Mouse (Mus musculus) mammary gland, adult 2 months (tissue): ENCODE results near the gene Polr2j. TPM values are rescaled to one million over a fixed set of nuclear protein-coding genes. Genes with fewer than 3 reads are reported as not detected.

Source experiments
- polyA plus RNA-seq: library from polyadenylated mRNA; depleted of rRNA; stranded (reverse); fragments of >200 nt; gene quantifications from 2 replicates; pipeline ENCODE4 v1.2.3, GENCODE M21; 2012; ENCODE audit warnings: low replicate concordance; rRNA removed

Polr2j gene
- polyA plus RNA-seq = 32.0 and 57.2 TPM in 2 replicates

GRCm38 (mm10) chr5:136115891-136116783 is at the start of gene Polr2j:
Gene Polr2j, plus strand, starts transcription at chr5:136116631.

DNA sequence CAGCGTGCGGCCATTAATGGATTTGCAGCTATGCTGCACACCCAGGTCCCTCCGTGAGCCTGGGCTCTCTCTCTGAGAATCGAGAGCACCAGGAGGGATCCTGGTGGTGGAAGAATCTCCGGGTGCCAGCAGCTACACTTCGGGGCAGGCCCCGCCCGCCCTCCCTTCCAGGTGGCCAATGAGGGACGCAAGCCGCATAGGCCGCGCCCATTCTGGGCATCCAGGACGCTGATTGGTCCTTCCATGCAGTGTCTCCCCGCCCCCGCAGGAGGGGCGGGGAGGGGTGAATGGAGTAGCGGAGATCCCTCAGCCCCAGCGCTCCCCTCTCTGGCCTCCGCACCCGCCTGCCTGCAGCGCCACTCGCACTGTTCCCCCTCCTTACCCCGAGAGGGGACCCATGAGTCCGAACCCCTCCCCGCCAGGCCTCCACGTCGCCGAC is 32.7 kb upstream of the Polr2j start, which contains the start of gene Rasa4:
Rasa4 (plus strand) TSS at position 248 of the 439 bp plus-strand sequence.

GRCm38 (mm10) chr5:136135571-136136291 is 19.3 kb downstream of the Polr2j start, which contains the start of the genes Lrwd1 and Alkbh4:
Gene Lrwd1, minus strand, starts transcription at chr5:136136074.
Gene Alkbh4, plus strand, starts transcription at chr5:136136146.

GRCm38 (mm10) chr5:136170512-136171362 is 54.3 kb downstream of the Polr2j start, which contains the start of gene Orai2:
Gene Orai2, minus strand, starts transcription at chr5:136170713.

Other genes starting within 250 kb of the Polr2j start
- gene Hspb1, start 228.7 kb upstream of the Polr2j start, polyA plus RNA-seq = 278 and 369 TPM in 2 replicates
- 172 and 216 TPM in 2 replicates for gene Ywhag, start 182.0 kb upstream of the Polr2j start, polyA plus RNA-seq
- gene Ssc4d, start 142.1 kb upstream of the Polr2j start, polyA plus RNA-seq = 8.7 and 11.4 TPM in 2 replicates
- not detected in 2 replicates for gene Zp3, start 136.5 kb upstream of the Polr2j start, polyA plus RNA-seq
- gene Dtx2, start 121.8 kb upstream of the Polr2j start, polyA plus RNA-seq = 42.7 and 70.4 TPM in 2 replicates
- gene Upk3b, start 78.1 kb upstream of the Polr2j start, polyA plus RNA-seq = 0.10 TPM in 1 of 2 replicates, not detected in the other
- gene Upk3bl, start 62.1 kb upstream of the Polr2j start, polyA plus RNA-seq = not detected in 2 replicates
- gene Rasa4, start 32.7 kb upstream of the Polr2j start, polyA plus RNA-seq = 33.3 and 41.5 TPM in 2 replicates
- gene Lrwd1, start 19.4 kb downstream of the Polr2j start, polyA plus RNA-seq = 30.5 and 45.7 TPM in 2 replicates
- gene Alkbh4, start 19.5 kb downstream of the Polr2j start, polyA plus RNA-seq = 22.8 and 32.0 TPM in 2 replicates
- gene Orai2, start 54.1 kb downstream of the Polr2j start, polyA plus RNA-seq = 57.2 and 121 TPM in 2 replicates
- 6.7 and 9.3 TPM in 2 replicates for gene Prkrip1, start 82.3 kb downstream of the Polr2j start, polyA plus RNA-seq
- 81.9 and 132 TPM in 2 replicates for gene Sh2b2, start 129.9 kb downstream of the Polr2j start, polyA plus RNA-seq